Mouse (Mus musculus): ENCODE measurements around the gene BC037034. TPM values are rescaled to one million over a fixed set of nuclear protein-coding genes. Genes with fewer than 3 reads are reported as not detected.
A peak's percentile ranks its signal among the peaks of the same experiment; 100 is the strongest.

Gene BC037034
- 18.9 and 20.4 TPM in 2 replicates for polyA plus RNA-seq (2016; fragmentation: Nextera tagmentation; extraction: Ambion mirVana)

GRCm38 (mm10) chr5:138263260-138264206, at the start of gene BC037034:
TSS of gene BC037034 (minus strand) at chr5:138264033.
- H3K36me3 ChIP-seq = peaks cover 42% of the 10 kb centered on the region
- no peaks in the 10 kb centered on the region for H3K9me3 ChIP-seq (replicated peaks)
- peak within 1 kb of the TSS; percentile 100 for H3K4me2 ChIP-seq (replicated peaks)
- H3K27ac ChIP-seq = peak within 1 kb of the TSS; percentile 81
- peak; percentile 84 for ATAC-seq (ENCODE audit: low FRiP score)
- peak within 1 kb of the TSS; percentile 97 for H3K9ac ChIP-seq
- no peaks in the 10 kb centered on the region for H3K27me3 ChIP-seq
- H3K4me1 ChIP-seq = peaks cover 25% of the 10 kb centered on the region
- under 1% methylated on average over 67 of the region's 71 CpGs for WGBS
- peak within 1 kb of the TSS; percentile 97 for H3K4me3 ChIP-seq

GRCm38 (mm10) chr5:138312795-138313194, 49.0 kb upstream of the BC037034 start:
- WGBS = 91% methylated on average over 3 of the region's 3 CpGs
- no peak overlapping the region for H3K27ac ChIP-seq
- no peaks in the 10 kb centered on the region for H3K27me3 ChIP-seq
- ATAC-seq (ENCODE audit: low FRiP score) = no peak
- no peaks in the 10 kb centered on the region for H3K4me1 ChIP-seq
- no peak overlapping the region for H3K4me2 ChIP-seq (replicated peaks)
- no peaks in the 10 kb centered on the region for H3K9me3 ChIP-seq (replicated peaks)
- no peak overlapping the region for H3K9ac ChIP-seq
- no peaks in the 10 kb centered on the region for H3K36me3 ChIP-seq
- H3K4me3 ChIP-seq = no peak overlapping the region

GRCm38 (mm10) chr5:138299613-138300012, 35.8 kb upstream of the BC037034 start:
- no peaks in the 10 kb centered on the region for H3K27me3 ChIP-seq
- no peak overlapping the region for H3K4me2 ChIP-seq (replicated peaks)
- no peak overlapping the region for H3K4me3 ChIP-seq
- H3K9ac ChIP-seq = no peak overlapping the region
- WGBS = 84% methylated on average over 2 of the region's 2 CpGs
- ATAC-seq (ENCODE audit: low FRiP score) = no peak
- no peaks in the 10 kb centered on the region for H3K4me1 ChIP-seq
- H3K27ac ChIP-seq = no peak overlapping the region
- H3K9me3 ChIP-seq (replicated peaks) = no peaks in the 10 kb centered on the region
- no peaks in the 10 kb centered on the region for H3K36me3 ChIP-seq

- H3K4me2 ChIP-seq (replicated peaks) = no peak overlapping the region
- H3K9ac ChIP-seq = no peak overlapping the region
- H3K27me3 ChIP-seq = no peaks in the 10 kb centered on the region
- no peak overlapping the region for H3K4me3 ChIP-seq
- ATAC-seq (ENCODE audit: low FRiP score) = no peak
- H3K36me3 ChIP-seq = no peaks in the 10 kb centered on the region
- no peak overlapping the region for H3K27ac ChIP-seq
- no peaks in the 10 kb centered on the region for H3K4me1 ChIP-seq
- H3K9me3 ChIP-seq (replicated peaks) = no peaks in the 10 kb centered on the region
Measured at GRCm38 (mm10) chr5:138294158-138294557, 30.3 kb upstream of the BC037034 start.

- H3K4me3 ChIP-seq = no peak overlapping the region
- ATAC-seq (ENCODE audit: low FRiP score) = no peak
- 83% methylated on average over 1 of the region's 1 CpGs for WGBS
- no peaks in the 10 kb centered on the region for H3K4me1 ChIP-seq
- no peak overlapping the region for H3K4me2 ChIP-seq (replicated peaks)
- H3K27me3 ChIP-seq = no peaks in the 10 kb centered on the region
- no peaks in the 10 kb centered on the region for H3K36me3 ChIP-seq
- H3K9ac ChIP-seq = no peak overlapping the region
- no peaks in the 10 kb centered on the region for H3K9me3 ChIP-seq (replicated peaks)
- no peak overlapping the region for H3K27ac ChIP-seq
Measured at GRCm38 (mm10) chr5:138291638-138292037, 27.8 kb upstream of the BC037034 start.

GRCm38 (mm10) chr5:138287861-138288260, 24.0 kb upstream of the BC037034 start:
- H3K27me3 ChIP-seq = no peaks in the 10 kb centered on the region
- 79% methylated on average over 3 of the region's 3 CpGs for WGBS
- H3K9ac ChIP-seq = no peak overlapping the region
- no peaks in the 10 kb centered on the region for H3K4me1 ChIP-seq
- H3K9me3 ChIP-seq (replicated peaks) = no peaks in the 10 kb centered on the region
- ATAC-seq (ENCODE audit: low FRiP score) = no peak
- no peak overlapping the region for H3K4me3 ChIP-seq
- no peak overlapping the region for H3K27ac ChIP-seq
- no peak overlapping the region for H3K4me2 ChIP-seq (replicated peaks)
- no peaks in the 10 kb centered on the region for H3K36me3 ChIP-seq

- no peak for ATAC-seq (ENCODE audit: low FRiP score)
- H3K4me2 ChIP-seq (replicated peaks) = no peak overlapping the region
- no peak overlapping the region for H3K9ac ChIP-seq
- H3K36me3 ChIP-seq = no peaks in the 10 kb centered on the region
- peaks cover 7% of the 10 kb centered on the region; the same call in 1 of the 2 replicates for H3K27me3 ChIP-seq
- H3K4me1 ChIP-seq = peaks cover 4% of the 10 kb centered on the region
- 0 out of 2 replicates have a peak, but pooled peaks cover 3% of the 10 kb centered on the region for H3K9me3 ChIP-seq (replicated peaks)
- H3K4me3 ChIP-seq = no peak overlapping the region
- H3K27ac ChIP-seq = no peak overlapping the region
- WGBS = 58% methylated on average over 1 of the region's 1 CpGs
Measured at GRCm38 (mm10) chr5:138283540-138283939, 19.7 kb upstream of the BC037034 start.

GRCm38 (mm10) chr5:138281798-138282197, 18.0 kb upstream of the BC037034 start:
- H3K27ac ChIP-seq = no peak overlapping the region
- H3K4me2 ChIP-seq (replicated peaks) = no peak overlapping the region
- H3K4me1 ChIP-seq = peaks cover 22% of the 10 kb centered on the region
- no peak overlapping the region for H3K9ac ChIP-seq
- H3K4me3 ChIP-seq = no peak overlapping the region
- H3K9me3 ChIP-seq (replicated peaks) = 0 out of 2 replicates have a peak, but pooled peaks cover 3% of the 10 kb centered on the region
- no peak for ATAC-seq (ENCODE audit: low FRiP score)
- H3K27me3 ChIP-seq = peaks cover 7% of the 10 kb centered on the region; the same call in 1 of the 2 replicates
- WGBS = 87% methylated on average over 2 of the region's 2 CpGs
- peaks cover 13% of the 10 kb centered on the region for H3K36me3 ChIP-seq

GRCm38 (mm10) chr5:138280829-138281228, 17.0 kb upstream of the BC037034 start:
- Histone ChIP-seq H3K9ac (no peak overlapping the region), H3K4me3 (no peak overlapping the region)

GRCm38 (mm10) chr5:138280425-138280768, 16.6 kb upstream of the BC037034 start:
- Histone ChIP-seq H3K9me3 (replicated peaks) (0 out of 2 replicates have a peak, but pooled peaks cover 3% of the 10 kb centered on the region), H3K4me3 (peak overlapping the region; percentile 68), H3K4me1 (peaks cover 36% of the 10 kb centered on the region), H3K27ac (no peak overlapping the region), H3K9ac (no peak overlapping the region), H3K4me2 (replicated peaks) (peak overlapping the region; percentile 85), H3K36me3 (peaks cover 25% of the 10 kb centered on the region), H3K27me3 (peaks cover 7% of the 10 kb centered on the region; the same call in 1 of the 2 replicates)
- WGBS = 22% methylated on average over 26 of the region's 26 CpGs
- ATAC-seq (ENCODE audit: low FRiP score) = no peak

More at GRCm38 (mm10) chr5:138280829-138281228, 17.0 kb upstream of the BC037034 start:
- Histone ChIP-seq H3K4me2 (replicated peaks) (no peak overlapping the region), H3K36me3 (peaks cover 20% of the 10 kb centered on the region), H3K9me3 (replicated peaks) (0 out of 2 replicates have a peak, but pooled peaks cover 3% of the 10 kb centered on the region), H3K4me1 (peaks cover 32% of the 10 kb centered on the region), H3K27ac (no peak overlapping the region), H3K27me3 (peaks cover 7% of the 10 kb centered on the region; the same call in 1 of the 2 replicates)
- WGBS = 93% methylated on average over 15 of the region's 15 CpGs
- ATAC-seq (ENCODE audit: low FRiP score) = no peak

- peak; percentile 99 for ATAC-seq (ENCODE audit: low FRiP score)
- Histone ChIP-seq H3K36me3 (peaks cover 27% of the 10 kb centered on the region), H3K4me2 (replicated peaks) (peak within 1 kb of the TSS; percentile 85), H3K27me3 (peaks cover 7% of the 10 kb centered on the region; the same call in 1 of the 2 replicates), H3K4me3 (peak within 1 kb of the TSS; percentile 68), H3K27ac (peak within 1 kb of the TSS; percentile 66; the same call in 1 of the 2 replicates), H3K4me1 (peaks cover 42% of the 10 kb centered on the region), H3K9ac (peak within 1 kb of the TSS; percentile 88), H3K9me3 (replicated peaks) (0 out of 2 replicates have a peak, but pooled peaks cover 3% of the 10 kb centered on the region)
- WGBS = under 1% methylated on average over 56 of the region's 56 CpGs
Measured at GRCm38 (mm10) chr5:138279585-138280424, 16.0 kb upstream of the BC037034 start, which contains the start of the genes Gm43720, Gpc2 and Stag3. TSS of gene Gm43720 (minus strand) at chr5:138279958. TSS of gene Gpc2 (minus strand) at chr5:138280005. TSS of gene Stag3 (plus strand) at chr5:138280240.
